10 mouse cellular contexts compared by ENCODE assay signal in genomic region chr12:107653131-107653530, GRCm38 (mm10).
DNase-seq lines count a peak whose midpoint lies in the region; ATAC-seq lines count a peak whose summit lies in the region.
"Had no signal": no experiment of that assay in that cellular context is flagged by ENCODE, and none has a peak within 500 bp of the region (broad histone marks: within the 10 kb centered on the region; RNA-seq: fewer than 3 reads in every experiment).

No protein-coding gene starts in this region.

- H3K4me2 ChIP-seq in kidney, embryonic 14.5 days (replicated peaks; ENCODE audit: low read depth, low read length), result no peak overlapping the region
- no peak overlapping the region for H3K4me2 ChIP-seq in midbrain, embryonic 11.5 days
- H3K4me2 ChIP-seq in midbrain, embryonic 15.5 days, result no peak overlapping the region
- H3K4me2 ChIP-seq in intestine, embryonic 15.5 days (replicated peaks), result no peak overlapping the region

- no peak overlapping the region for H3K27ac ChIP-seq in kidney, embryonic 14.5 days (ENCODE audit: low read depth, low read length)
- no peak overlapping the region for H3K27ac ChIP-seq in midbrain, embryonic 11.5 days (ENCODE audit: low read depth, low read length)
- no peak overlapping the region for H3K27ac ChIP-seq in midbrain, embryonic 15.5 days
- H3K27ac ChIP-seq in intestine, embryonic 15.5 days, result no peak overlapping the region
- H3K27ac ChIP-seq: macrophage had no signal

- H3K4me1 ChIP-seq in kidney, embryonic 14.5 days (ENCODE audit: control insufficient read depth, insufficient read depth, low read length), result peaks cover 6% of the 10 kb centered on the region; the same call in 1 of the 2 replicates
- H3K4me1 ChIP-seq in midbrain, embryonic 11.5 days (ENCODE audit: control insufficient read depth, insufficient read depth, low read length), result no peaks in the 10 kb centered on the region; the same call in 1 of the 2 replicates
- H3K4me1 ChIP-seq in midbrain, embryonic 15.5 days, result peaks cover 4% of the 10 kb centered on the region; the same call in 1 of the 2 replicates
- H3K4me1 ChIP-seq in intestine, embryonic 15.5 days (replicated peaks), result no peaks in the 10 kb centered on the region

- peak; percentile 66 for ATAC-seq in kidney, embryonic 14.5 days (ENCODE audit: low FRiP score, low TSS enrichment)
- ATAC-seq in midbrain, embryonic 11.5 days (ENCODE audit: low FRiP score), result 0 out of 2 replicates have a peak, but pooled peaks have one; percentile 40
- no peak for ATAC-seq in midbrain, embryonic 15.5 days (replicated peaks)
- ATAC-seq in intestine, embryonic 15.5 days, result peak; percentile 63; the same call in 1 of the 2 replicates

- H3K27me3 ChIP-seq in kidney, embryonic 14.5 days (ENCODE audit: control insufficient read depth, insufficient read depth, low read length), result no peaks in the 10 kb centered on the region
- no peaks in the 10 kb centered on the region for H3K27me3 ChIP-seq in midbrain, embryonic 11.5 days (ENCODE audit: control insufficient read depth, insufficient read depth, low read length)
- H3K27me3 ChIP-seq in midbrain, embryonic 15.5 days (replicated peaks), result no peaks in the 10 kb centered on the region
- H3K27me3 ChIP-seq in intestine, embryonic 15.5 days (replicated peaks), result no peaks in the 10 kb centered on the region

- H3K36me3 ChIP-seq in kidney, embryonic 14.5 days (ENCODE audit: control insufficient read depth, insufficient read depth, low read length), result no peaks in the 10 kb centered on the region
- no peaks in the 10 kb centered on the region for H3K36me3 ChIP-seq in midbrain, embryonic 11.5 days (ENCODE audit: control insufficient read depth, insufficient read depth, low read length)
- H3K36me3 ChIP-seq in midbrain, embryonic 15.5 days (replicated peaks), result no peaks in the 10 kb centered on the region
- no peaks in the 10 kb centered on the region for H3K36me3 ChIP-seq in intestine, embryonic 15.5 days

- no peak overlapping the region for H3K4me3 ChIP-seq in kidney, embryonic 14.5 days (ENCODE audit: low read length)
- no peak overlapping the region for H3K4me3 ChIP-seq in midbrain, embryonic 11.5 days (ENCODE audit: low read depth, low read length)
- H3K4me3 ChIP-seq in midbrain, embryonic 15.5 days, result no peak overlapping the region
- H3K4me3 ChIP-seq in intestine, embryonic 15.5 days (replicated peaks), result no peak overlapping the region

- WGBS in kidney, embryonic 14.5 days, result 15% methylated on average over 7 of the region's 7 CpGs
- WGBS in midbrain, embryonic 11.5 days, result 30% methylated on average over 7 of the region's 7 CpGs
- WGBS in midbrain, embryonic 15.5 days, result 41% methylated on average over 7 of the region's 7 CpGs
- 34% methylated on average over 7 of the region's 7 CpGs for WGBS in intestine, embryonic 15.5 days

- no peak for DNase-seq in kidney, postnatal 25 days
- DNase-seq in midbrain, embryonic 11.5 days (ENCODE audit: low spot score, missing footprints), result peak; percentile 82
- DNase-seq in yolk sac, embryonic 10.5 days (ENCODE audit: low spot score), result peak; percentile 50
- no peak for DNase-seq in Muller cell, postnatal 12 days (ENCODE audit: inconsistent ontology term)
- DNase-seq: cerebellum, postnatal 36 days; layer of hippocampus, adult 9-11 months had no signal

- H3K9ac ChIP-seq in kidney, embryonic 14.5 days (ENCODE audit: low read depth, low read length), result no peak overlapping the region
- H3K9ac ChIP-seq in midbrain, embryonic 11.5 days (ENCODE audit: low read length), result no peak overlapping the region
- no peak overlapping the region for H3K9ac ChIP-seq in midbrain, embryonic 15.5 days
- no peak overlapping the region for H3K9ac ChIP-seq in intestine, embryonic 15.5 days

- H3K9me3 ChIP-seq in kidney, embryonic 14.5 days (ENCODE audit: control insufficient read depth, low read length), result no peaks in the 10 kb centered on the region
- no peaks in the 10 kb centered on the region for H3K9me3 ChIP-seq in midbrain, embryonic 11.5 days (ENCODE audit: control insufficient read depth, low read length)
- no peaks in the 10 kb centered on the region for H3K9me3 ChIP-seq in midbrain, embryonic 15.5 days
- no peaks in the 10 kb centered on the region for H3K9me3 ChIP-seq in intestine, embryonic 15.5 days

Comparison
In these comparisons a context has a peak if more than half of its experiments do, and no peak if none do; other contexts are left out.
1. DNase-seq: peak in midbrain, embryonic 11.5 days (single experiment) and yolk sac, embryonic 10.5 days (single experiment); none in kidney, postnatal 25 days (0 of 2) and Muller cell, postnatal 12 days (single experiment).